Mouse (Mus musculus) lung, embryonic 16.5 days (tissue): ENCODE data around the gene Fam13c. TPM values are rescaled to one million over a fixed set of nuclear protein-coding genes. Genes with fewer than 3 reads are reported as not detected.

ENCODE experiments used
- ATAC-seq: fragments of 200-750 bp; cut with Nextera tagmentation; 2 replicates; pipeline ENCODE4 v1.8.0; 2017; ENCODE audit warnings: low read depth, mild to moderate bottlenecking, moderate library complexity
- H3K27ac ChIP-seq: fragments of 300-500 bp; sonication (generic); 2 replicates; pipeline ENCODE4 v1.5.1; 2014; ENCODE audit warnings: mild to moderate bottlenecking, control low read depth, low read length
- H3K27me3 ChIP-seq: fragments of 300-500 bp; sonication (generic); 2 replicates; pipeline ENCODE4 v1.6.1; 2014; ENCODE audit warnings: low read depth, low read length, mixed read lengths; ENCODE audit not compliant: control insufficient read depth, insufficient read depth
- H3K36me3 ChIP-seq: fragments of 300-500 bp; sonication (generic); 2 replicates; pipeline ENCODE4 v1.6.1; 2014; ENCODE audit warnings: low read length; ENCODE audit not compliant: control insufficient read depth, insufficient read depth
- H3K4me1 ChIP-seq: fragments of 300-500 bp; sonication (generic); replicated peaks from 2 replicates; pipeline ENCODE4 v1.6.1; 2014; ENCODE audit warnings: low read length, mixed read lengths; ENCODE audit not compliant: control insufficient read depth, insufficient read depth
- H3K4me2 ChIP-seq: fragments of 300-500 bp; sonication (generic); 2 replicates; pipeline ENCODE4 v1.6.1; 2014; ENCODE audit warnings: low read depth, low read length, control low read depth
- H3K4me3 ChIP-seq: fragments of 300-500 bp; sonication (generic); 2 replicates; pipeline ENCODE4 v1.5.1; 2014; ENCODE audit warnings: mild to moderate bottlenecking, low read length, control low read depth
- H3K9ac ChIP-seq: fragments of 300-500 bp; sonication (generic); 2 replicates; pipeline ENCODE4 v1.6.1; 2014; ENCODE audit warnings: low read length, control low read depth
- H3K9me3 ChIP-seq: fragments of 300-500 bp; sonication (generic); 2 replicates; pipeline ENCODE4 v1.6.1; 2016; ENCODE audit warnings: low read length; ENCODE audit not compliant: control insufficient read depth
- WGBS: fragments of 180-500 bp; shearing (Covaris S2); extraction: QIAGEN DNeasy Blood & Tissue Kit; methylation state at CpG from one replicate; pipeline ENCODE4 v1.1.7; 2014; 5-methylcytosine and 5-hydroxymethylcytosine counted together
- polyA plus RNA-seq: library from polyadenylated mRNA; unstranded; fragments of >200 nt; fragmentation: Nextera tagmentation; extraction: Ambion mirVana; gene quantifications from 2 replicates; pipeline ENCODE4 v1.2.1, GENCODE M21; 2015

Gene Fam13c
- 9.0 and 10.3 TPM in 2 replicates for polyA plus RNA-seq

DNA sequence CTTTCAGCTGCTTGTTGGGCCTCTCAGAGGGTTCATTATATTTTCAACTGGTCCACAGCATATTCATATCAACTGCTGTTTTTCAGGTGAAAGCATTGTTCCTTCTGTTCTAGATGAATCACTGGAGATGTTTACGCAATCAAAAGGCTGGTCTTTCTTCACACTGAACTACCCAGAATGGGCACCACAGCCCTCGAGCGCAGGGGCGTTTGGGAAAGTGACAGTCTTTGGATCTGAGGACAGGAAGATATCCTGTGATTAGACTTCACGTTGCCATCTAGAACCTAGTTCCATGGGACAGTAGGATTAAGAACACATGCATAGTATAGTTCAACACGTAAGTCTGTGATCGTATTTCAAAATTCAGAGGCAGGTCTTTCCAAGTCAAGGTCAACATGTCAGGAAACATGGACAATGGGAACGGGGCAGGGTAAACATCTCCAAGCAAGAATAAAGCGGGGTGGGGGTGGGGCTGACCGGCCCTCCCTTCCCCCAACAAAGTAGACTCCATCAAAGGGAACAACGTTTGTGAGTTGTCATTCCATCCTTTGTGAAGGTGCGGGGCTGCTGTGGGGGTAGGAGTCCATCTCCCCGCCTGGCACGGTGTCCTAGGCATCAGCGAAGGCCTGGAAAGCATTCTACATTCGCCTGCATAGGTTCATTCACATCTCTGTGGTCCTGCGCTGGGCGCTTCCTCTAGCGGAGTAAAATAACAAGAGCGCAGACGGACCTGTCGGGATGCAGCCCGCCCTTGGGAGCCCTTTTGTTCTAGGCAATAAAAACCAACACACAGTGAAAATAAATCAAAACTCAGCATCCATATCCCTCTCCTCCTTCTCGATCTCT, at the start of gene Fam13c:
Gene Fam13c (plus strand): TSS at position 806 of the 846 bp plus-strand sequence.
- Histone ChIP-seq H3K9me3 (no peaks in the 10 kb centered on the region), H3K36me3 (no peaks in the 10 kb centered on the region), H3K4me3 (peak within 1 kb of the TSS; percentile 74), H3K9ac (peak within 1 kb of the TSS; percentile 73), H3K27me3 (no peaks in the 10 kb centered on the region), H3K27ac (peak within 1 kb of the TSS; percentile 34), H3K4me1 (peaks cover 4% of the 10 kb centered on the region; the same call in 1 of the 2 replicates), H3K4me2 (peak within 1 kb of the TSS; percentile 80)
- peak; percentile 30; the same call in 1 of the 2 replicates for ATAC-seq
- 10% methylated on average over 24 of the region's 24 CpGs for WGBS

DNA sequence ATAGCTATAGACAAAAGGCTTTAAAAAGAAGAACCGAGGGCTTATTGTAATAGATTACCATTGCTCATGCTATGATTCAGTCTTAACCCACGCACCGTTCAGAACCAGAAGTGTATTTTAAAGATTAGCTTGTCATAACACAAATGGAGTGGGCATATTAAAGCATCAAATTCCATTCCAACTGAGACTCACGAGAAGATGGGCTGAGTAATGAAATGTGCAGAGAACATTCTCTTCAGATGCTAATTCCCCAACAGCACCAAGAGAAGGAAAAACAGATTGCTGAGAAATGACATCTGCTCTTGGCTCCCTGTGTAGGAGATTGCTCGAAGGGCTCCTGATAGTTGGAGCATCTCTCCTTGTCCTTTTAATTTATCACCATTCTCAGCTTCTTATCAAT, 44.4 kb upstream of the Fam13c start:
- Histone ChIP-seq H3K27me3 (no peaks in the 10 kb centered on the region), H3K9me3 (peaks cover 4% of the 10 kb centered on the region; the same call in 1 of the 2 replicates), H3K9ac (no peak overlapping the region), H3K4me3 (no peak overlapping the region), H3K36me3 (no peaks in the 10 kb centered on the region), H3K27ac (no peak overlapping the region), H3K4me1 (no peaks in the 10 kb centered on the region), H3K4me2 (no peak overlapping the region)
- WGBS: 68% methylated on average over 5 of the region's 5 CpGs
- ATAC-seq: no peak

DNA sequence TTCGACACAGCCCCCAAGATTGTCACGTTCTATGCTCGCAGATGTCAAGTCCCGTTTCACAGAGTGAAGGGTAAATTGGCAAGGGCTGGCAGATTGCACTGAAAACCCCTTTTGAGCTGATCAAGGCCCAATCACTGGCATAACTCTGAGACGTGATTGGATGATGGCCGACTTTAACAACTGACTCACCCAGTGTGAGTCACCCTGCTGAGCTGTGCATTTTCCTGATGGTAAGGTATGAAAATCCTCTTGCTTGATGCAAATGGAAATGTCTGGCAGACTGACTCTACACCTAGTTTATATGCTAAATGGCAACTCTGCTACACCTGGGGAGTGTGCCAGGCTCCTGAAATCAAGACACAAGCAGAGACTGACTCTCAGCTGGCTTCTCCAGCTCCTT, 42.1 kb upstream of the Fam13c start:
- Histone ChIP-seq H3K4me1 (no peaks in the 10 kb centered on the region), H3K27me3 (no peaks in the 10 kb centered on the region), H3K9me3 (peaks cover 4% of the 10 kb centered on the region; the same call in 1 of the 2 replicates), H3K4me3 (no peak overlapping the region), H3K36me3 (no peaks in the 10 kb centered on the region), H3K9ac (no peak overlapping the region), H3K27ac (no peak overlapping the region), H3K4me2 (no peak overlapping the region)
- ATAC-seq: no peak
- WGBS: 83% methylated on average over 6 of the region's 6 CpGs

GRCm38 (mm10) chr10:70402006-70402405, 38.3 kb upstream of the Fam13c start:
- Histone ChIP-seq H3K4me3 (no peak overlapping the region), H3K27ac (no peak overlapping the region), H3K9me3 (peaks cover 3% of the 10 kb centered on the region; the same call in 1 of the 2 replicates), H3K27me3 (no peaks in the 10 kb centered on the region), H3K36me3 (no peaks in the 10 kb centered on the region), H3K9ac (no peak overlapping the region), H3K4me1 (no peaks in the 10 kb centered on the region), H3K4me2 (no peak overlapping the region)
- no peak for ATAC-seq
- 69% methylated on average over 4 of the region's 4 CpGs for WGBS

DNA sequence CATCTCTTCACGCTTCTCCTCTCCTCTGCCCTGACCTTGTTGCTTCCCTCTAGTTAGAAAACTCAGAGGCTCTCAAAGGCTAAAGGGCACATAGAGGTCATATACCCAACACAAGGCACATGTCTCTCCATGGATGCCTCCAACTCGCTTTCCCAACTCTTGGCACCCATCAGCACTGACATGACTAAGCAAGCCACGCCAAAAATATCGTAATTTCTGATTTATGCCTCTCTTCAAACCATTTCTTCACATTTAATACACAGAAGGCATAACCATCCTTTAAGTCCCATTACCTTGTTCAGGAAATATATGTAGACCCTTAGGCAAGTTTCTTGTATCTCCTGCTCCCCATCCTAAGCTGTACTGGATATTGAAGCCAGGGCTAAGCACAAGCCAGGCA, 37.6 kb upstream of the Fam13c start:
- Histone ChIP-seq H3K4me3 (no peak overlapping the region), H3K4me2 (no peak overlapping the region), H3K9me3 (peaks cover 3% of the 10 kb centered on the region; the same call in 1 of the 2 replicates), H3K27ac (no peak overlapping the region), H3K9ac (no peak overlapping the region), H3K4me1 (no peaks in the 10 kb centered on the region), H3K36me3 (no peaks in the 10 kb centered on the region), H3K27me3 (no peaks in the 10 kb centered on the region)
- no peak for ATAC-seq
- WGBS: 74% methylated on average over 4 of the region's 4 CpGs

GRCm38 (mm10) chr10:70417811-70418486, 22.3 kb upstream of the Fam13c start:
- no peak for ATAC-seq
- H3K9ac ChIP-seq: no peak overlapping the region
- no peaks in the 10 kb centered on the region for H3K27me3 ChIP-seq
- no peak overlapping the region for H3K4me3 ChIP-seq
- H3K9me3 ChIP-seq: no peaks in the 10 kb centered on the region
- no peak overlapping the region for H3K27ac ChIP-seq
- peaks cover 5% of the 10 kb centered on the region for H3K4me1 ChIP-seq
- no peaks in the 10 kb centered on the region for H3K36me3 ChIP-seq
- no peak overlapping the region for H3K4me2 ChIP-seq
- WGBS: 71% methylated on average over 6 of the region's 6 CpGs

GRCm38 (mm10) chr10:70419282-70420264, 20.7 kb upstream of the Fam13c start:
- Histone ChIP-seq H3K36me3 (no peaks in the 10 kb centered on the region), H3K27me3 (no peaks in the 10 kb centered on the region), H3K4me1 (peaks cover 5% of the 10 kb centered on the region), H3K4me3 (no peak overlapping the region), H3K4me2 (no peak overlapping the region), H3K9ac (no peak overlapping the region), H3K27ac (no peak overlapping the region), H3K9me3 (no peaks in the 10 kb centered on the region)
- 53% methylated on average over 15 of the region's 15 CpGs for WGBS
- no peak for ATAC-seq

GRCm38 (mm10) chr10:70426373-70426772, 13.9 kb upstream of the Fam13c start:
- no peaks in the 10 kb centered on the region for H3K36me3 ChIP-seq
- H3K9ac ChIP-seq: no peak overlapping the region
- no peak overlapping the region for H3K4me2 ChIP-seq
- H3K4me3 ChIP-seq: no peak overlapping the region
- no peaks in the 10 kb centered on the region for H3K4me1 ChIP-seq
- whole genome bisulfite sequencing: 54% methylated on average over 3 of the region's 3 CpGs
- H3K27me3 ChIP-seq: no peaks in the 10 kb centered on the region
- H3K9me3 ChIP-seq: no peaks in the 10 kb centered on the region
- no peak for ATAC-seq
- H3K27ac ChIP-seq: no peak overlapping the region
